Mouse (Mus musculus): Measurements from ENCODE around the gene Tmx2.

DNA sequence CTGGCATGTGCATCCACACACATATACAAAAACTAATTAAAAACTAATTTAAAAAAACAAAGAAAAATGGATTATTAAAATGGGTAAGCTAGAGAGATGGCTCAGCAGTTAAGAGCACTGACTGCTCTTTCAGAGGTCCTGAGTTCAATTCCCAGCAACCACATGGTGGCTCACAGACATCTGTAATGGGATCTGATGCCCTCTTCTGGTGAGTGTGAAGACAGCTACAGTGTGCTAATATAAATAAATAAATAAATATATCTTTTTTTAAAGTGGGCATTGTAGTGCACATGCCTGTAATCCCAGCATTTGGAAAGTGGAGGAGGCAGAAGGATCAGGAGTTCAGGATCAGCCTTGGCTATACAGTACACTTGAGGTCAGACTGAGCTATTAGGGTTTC is 25.6 kb downstream of the Tmx2 start:
- TF ChIP-seq CTCF (IDR thresholded peaks at IDR 0.05; ENCODE audit: borderline replicate concordance, insufficient read depth, low read length) (no peak), POLR2A (IDR thresholded peaks at IDR 0.05; ENCODE audit: low read depth, low read length) (no peak)

Data from embryonic fibroblast, embryonic 13.5 days (primary cell).